Mouse (Mus musculus): ENCODE measurements at regions not wholly inside any gene's neighbourhood (a gene's known extent, or its start where the extent isn't known, plus 50 kb on each side); places are given as distances from the start of the nearest gene placed in this dataset.

GRCm38 (mm10) chr4:125765171-125765570, 259.2 kb upstream of the Csf3r start:
- DNase-seq, result no peak

GRCm38 (mm10) chr4:125777126-125777525, 247.2 kb upstream of the Csf3r start:
- DNase-seq, result no peak

GRCm38 (mm10) chr4:125780113-125780512, 244.2 kb upstream of the Csf3r start:
- no peak for DNase-seq

- no peak for DNase-seq
Observed at GRCm38 (mm10) chr4:125780921-125781487, 243.3 kb upstream of the Csf3r start.

- DNase-seq, result no peak
Observed at GRCm38 (mm10) chr4:125782346-125782745, 242.0 kb upstream of the Csf3r start.

GRCm38 (mm10) chr4:125786083-125786482, 238.3 kb upstream of the Csf3r start:
- DNase-seq, result no peak

GRCm38 (mm10) chr4:125794679-125795078, 229.7 kb upstream of the Csf3r start:
- DNase-seq, result no peak

- peak; percentile 10 for DNase-seq
Observed at GRCm38 (mm10) chr4:125807923-125808322, 216.4 kb upstream of the Csf3r start.

- no peak for DNase-seq
Observed at GRCm38 (mm10) chr4:125809446-125810108, 214.8 kb upstream of the Csf3r start.

GRCm38 (mm10) chr4:125810247-125810646, 214.1 kb upstream of the Csf3r start:
- no peak for DNase-seq

GRCm38 (mm10) chr4:125814311-125814710, 210.0 kb upstream of the Csf3r start:
- no peak for DNase-seq

- no peak for DNase-seq
Observed at GRCm38 (mm10) chr4:125815276-125815675, 209.1 kb upstream of the Csf3r start.

- no peak for DNase-seq
Observed at GRCm38 (mm10) chr4:125824525-125824924, 199.8 kb upstream of the Csf3r start.

- DNase-seq, result no peak
Observed at GRCm38 (mm10) chr4:125826416-125826815, 197.9 kb upstream of the Csf3r start.

GRCm38 (mm10) chr4:125835250-125835649, 189.1 kb upstream of the Csf3r start:
- peak; percentile 20 for DNase-seq

GRCm38 (mm10) chr4:125847568-125847967, 176.8 kb upstream of the Csf3r start:
- no peak for DNase-seq

- peak; percentile 63 for DNase-seq
Observed at GRCm38 (mm10) chr4:125850300-125850699, 174.1 kb upstream of the Csf3r start.

- no peak for DNase-seq
Observed at GRCm38 (mm10) chr4:125852545-125852944, 171.8 kb upstream of the Csf3r start.

- no peak for DNase-seq
Observed at GRCm38 (mm10) chr4:125855983-125856591, 168.3 kb upstream of the Csf3r start.

GRCm38 (mm10) chr4:125856781-125857180, 167.6 kb upstream of the Csf3r start:
- no peak for DNase-seq

- no peak for DNase-seq
Observed at GRCm38 (mm10) chr4:125865057-125865456, 159.3 kb upstream of the Csf3r start.

- DNase-seq, result no peak
Observed at GRCm38 (mm10) chr4:125865728-125866127, 158.6 kb upstream of the Csf3r start.

GRCm38 (mm10) chr4:125871211-125871610, 153.1 kb upstream of the Csf3r start:
- DNase-seq, result no peak

GRCm38 (mm10) chr4:125880028-125880427, 144.3 kb upstream of the Csf3r start:
- no peak for DNase-seq
